Mouse (Mus musculus): ENCODE measurements at regions not wholly inside any gene's neighbourhood (a gene's known extent, or its start where the extent isn't known, plus 50 kb on each side); places are given as distances from the start of the nearest gene placed in this dataset.
"Not testable (repeated sequence)": the region's sequence is repeated elsewhere in the genome, so short reads cannot be mapped to it uniquely, and the experiment has no call there.

- DNase-seq (ENCODE audit: low read depth, low spot score) = peak; percentile 2
These were observed 2447.9 kb upstream of the Gm8797 start for GRCm38 (mm10) chr3:3302657-3303056.

GRCm38 (mm10) chr3:3308461-3308860 is 2442.1 kb upstream of the Gm8797 start:
- no peak for DNase-seq (ENCODE audit: low read depth, low spot score)

GRCm38 (mm10) chr3:3308996-3309395 is 2441.6 kb upstream of the Gm8797 start:
- no peak for DNase-seq (ENCODE audit: low read depth, low spot score)

GRCm38 (mm10) chr3:3310811-3311210 is 2439.8 kb upstream of the Gm8797 start:
- peak; percentile 12 for DNase-seq (ENCODE audit: low read depth, low spot score)

GRCm38 (mm10) chr3:3349634-3350033 is 2401.0 kb upstream of the Gm8797 start:
- DNase-seq (ENCODE audit: low read depth, low spot score) = no peak

GRCm38 (mm10) chr3:3370859-3371258 is 2379.7 kb upstream of the Gm8797 start:
- DNase-seq (ENCODE audit: low read depth, low spot score) = not testable (repeated sequence)

GRCm38 (mm10) chr3:3388056-3388770 is 2362.4 kb upstream of the Gm8797 start:
- DNase-seq (ENCODE audit: low read depth, low spot score) = peak; percentile 25

Data from 3T3-L1 (cell line).